Mouse (Mus musculus): Measurements from ENCODE around the gene Fam19a1. TPM values are rescaled to one million over a fixed set of nuclear protein-coding genes. Genes with fewer than 3 reads are reported as not detected.

Gene Fam19a1
- polyA plus RNA-seq, 1 experiment = not detected

GRCm38 (mm10) chr6:96439419-96439818 lies 326.5 kb downstream of the Fam19a1 start:
- Histone ChIP-seq H3K4me3 (replicated peaks) (no peak overlapping the region), H3K4me1 (ENCODE audit: control insufficient read depth) (no peaks in the 10 kb centered on the region), H3K9me3 (ENCODE audit: control insufficient read depth, low read length) (peaks cover 1% of the 10 kb centered on the region; the same call in 1 of the 2 replicates), H3K27me3 (ENCODE audit: control insufficient read depth) (no peaks in the 10 kb centered on the region), H3K36me3 (ENCODE audit: control insufficient read depth) (no peaks in the 10 kb centered on the region)
- no peak for TF ChIP-seq GATA1 (IDR thresholded peaks at IDR 0.05; ENCODE audit: low read length)
- no peak for TF ChIP-seq TAL1 (IDR thresholded peaks at IDR 0.05; ENCODE audit: low read length)

DNA sequence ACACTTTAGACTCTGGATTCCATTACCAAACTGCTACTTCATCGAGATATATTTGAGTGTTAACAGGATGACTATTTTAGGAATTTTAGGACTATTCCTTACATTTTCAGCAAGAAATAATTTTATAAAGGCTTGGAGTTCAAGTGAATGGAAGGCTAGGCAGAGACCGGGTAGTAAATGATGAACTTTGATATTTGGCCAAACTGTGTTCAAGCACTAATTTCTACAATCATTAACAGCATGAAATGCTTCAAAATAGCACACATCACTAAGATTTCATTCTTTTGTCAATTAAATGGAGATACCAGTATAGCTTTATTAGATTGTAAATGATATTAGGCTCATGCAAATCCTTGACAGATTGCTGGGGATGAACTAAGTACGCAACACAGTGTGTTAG lies 329.0 kb downstream of the Fam19a1 start:
- Histone ChIP-seq H3K4me3 (replicated peaks) (no peak overlapping the region), H3K4me1 (ENCODE audit: control insufficient read depth) (no peaks in the 10 kb centered on the region), H3K36me3 (ENCODE audit: control insufficient read depth) (no peaks in the 10 kb centered on the region), H3K9me3 (ENCODE audit: control insufficient read depth, low read length) (peaks cover 2% of the 10 kb centered on the region; the same call in 1 of the 2 replicates), H3K27me3 (ENCODE audit: control insufficient read depth) (no peaks in the 10 kb centered on the region)
- no peak for TF ChIP-seq TAL1 (IDR thresholded peaks at IDR 0.05; ENCODE audit: low read length)
- no peak for TF ChIP-seq GATA1 (IDR thresholded peaks at IDR 0.05; ENCODE audit: low read length)

GRCm38 (mm10) chr6:96447466-96447865 lies 334.5 kb downstream of the Fam19a1 start:
- H3K27me3 ChIP-seq (ENCODE audit: control insufficient read depth) = no peaks in the 10 kb centered on the region
- no peak overlapping the region for H3K4me3 ChIP-seq (replicated peaks)
- peaks cover 2% of the 10 kb centered on the region; the same call in 1 of the 2 replicates for H3K9me3 ChIP-seq (ENCODE audit: control insufficient read depth, low read length)
- H3K36me3 ChIP-seq (ENCODE audit: control insufficient read depth) = no peaks in the 10 kb centered on the region
- no peaks in the 10 kb centered on the region for H3K4me1 ChIP-seq (ENCODE audit: control insufficient read depth)
- TF ChIP-seq GATA1 (IDR thresholded peaks at IDR 0.05; ENCODE audit: low read length) (no peak), TAL1 (IDR thresholded peaks at IDR 0.05; ENCODE audit: low read length) (no peak)

- Histone ChIP-seq H3K9me3 (ENCODE audit: control insufficient read depth, low read length) (no peaks in the 10 kb centered on the region), H3K27me3 (ENCODE audit: control insufficient read depth) (no peaks in the 10 kb centered on the region), H3K36me3 (ENCODE audit: control insufficient read depth) (no peaks in the 10 kb centered on the region), H3K4me3 (replicated peaks) (no peak overlapping the region), H3K4me1 (ENCODE audit: control insufficient read depth) (no peaks in the 10 kb centered on the region)
- TF ChIP-seq TAL1 (IDR thresholded peaks at IDR 0.05; ENCODE audit: low read length) (no peak), GATA1 (IDR thresholded peaks at IDR 0.05; ENCODE audit: low read length) (no peak)
Measured at GRCm38 (mm10) chr6:96456266-96456665, 343.3 kb downstream of the Fam19a1 start.

GRCm38 (mm10) chr6:96457590-96458259 lies 344.8 kb downstream of the Fam19a1 start:
- no peak overlapping the region for H3K4me3 ChIP-seq (replicated peaks)
- TF ChIP-seq TAL1 (IDR thresholded peaks at IDR 0.05; ENCODE audit: low read length) (no peak), GATA1 (IDR thresholded peaks at IDR 0.05; ENCODE audit: low read length) (no peak)

GRCm38 (mm10) chr6:96459041-96459440 lies 346.1 kb downstream of the Fam19a1 start:
- H3K36me3 ChIP-seq (ENCODE audit: control insufficient read depth) = no peaks in the 10 kb centered on the region
- H3K4me3 ChIP-seq (replicated peaks) = no peak overlapping the region
- H3K9me3 ChIP-seq (ENCODE audit: control insufficient read depth, low read length) = no peaks in the 10 kb centered on the region
- H3K27me3 ChIP-seq (ENCODE audit: control insufficient read depth) = no peaks in the 10 kb centered on the region
- H3K4me1 ChIP-seq (ENCODE audit: control insufficient read depth) = no peaks in the 10 kb centered on the region
- TF ChIP-seq TAL1 (IDR thresholded peaks at IDR 0.05; ENCODE audit: low read length) (no peak), GATA1 (IDR thresholded peaks at IDR 0.05; ENCODE audit: low read length) (no peak)

More at GRCm38 (mm10) chr6:96457590-96458259, 344.8 kb downstream of the Fam19a1 start:
- Histone ChIP-seq H3K4me1 (ENCODE audit: control insufficient read depth) (no peaks in the 10 kb centered on the region), H3K36me3 (ENCODE audit: control insufficient read depth) (no peaks in the 10 kb centered on the region), H3K27me3 (ENCODE audit: control insufficient read depth) (no peaks in the 10 kb centered on the region), H3K9me3 (ENCODE audit: control insufficient read depth, low read length) (no peaks in the 10 kb centered on the region)

DNA sequence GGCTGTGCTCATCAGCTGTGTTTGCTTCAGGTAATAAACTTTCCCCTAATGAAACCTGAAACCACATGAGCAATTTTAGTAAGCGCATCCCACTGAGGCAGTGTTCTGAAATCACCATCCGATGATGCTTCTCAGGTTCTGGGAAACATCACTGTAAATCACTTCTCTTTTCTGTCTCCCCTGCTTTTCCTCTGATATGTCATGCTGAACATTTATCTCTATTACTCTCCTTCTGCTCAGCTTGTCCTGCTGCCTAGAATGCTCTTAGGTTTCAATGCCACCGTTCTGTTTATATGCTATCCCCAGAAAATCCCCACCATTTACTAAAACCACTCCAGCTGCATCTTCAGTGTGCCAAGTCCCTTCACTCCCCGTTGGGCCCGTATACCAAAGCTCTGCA lies 386.5 kb downstream of the Fam19a1 start:
- H3K4me1 ChIP-seq (ENCODE audit: control insufficient read depth) = no peaks in the 10 kb centered on the region
- no peak for TF ChIP-seq TAL1 (IDR thresholded peaks at IDR 0.05; ENCODE audit: low read length)
- no peak for TF ChIP-seq GATA1 (IDR thresholded peaks at IDR 0.05; ENCODE audit: low read length)
- no peaks in the 10 kb centered on the region for H3K36me3 ChIP-seq (ENCODE audit: control insufficient read depth)
- H3K9me3 ChIP-seq (ENCODE audit: control insufficient read depth, low read length) = no peaks in the 10 kb centered on the region
- no peaks in the 10 kb centered on the region for H3K27me3 ChIP-seq (ENCODE audit: control insufficient read depth)
- H3K4me3 ChIP-seq (replicated peaks) = no peak overlapping the region

DNA sequence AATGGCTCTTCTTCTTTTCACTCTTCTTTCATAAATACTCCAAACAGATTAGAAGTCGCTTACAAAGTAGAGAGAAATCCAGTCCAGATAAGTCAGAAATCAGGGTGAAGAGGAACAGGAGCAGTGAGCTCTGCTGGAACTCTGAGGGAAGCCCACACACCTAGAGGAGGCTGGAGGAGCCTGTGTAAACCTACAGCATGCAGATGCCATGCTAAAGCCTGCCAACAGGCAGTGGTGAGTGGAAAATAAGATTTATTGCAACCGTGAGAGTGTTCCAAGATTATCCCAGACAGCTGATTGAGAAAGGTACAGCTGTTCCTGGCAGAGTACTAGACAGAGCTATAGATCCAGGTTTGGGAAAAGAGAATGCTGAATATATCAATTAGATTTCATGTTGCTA lies 428.6 kb downstream of the Fam19a1 start:
- Histone ChIP-seq H3K36me3 (ENCODE audit: control insufficient read depth) (no peaks in the 10 kb centered on the region), H3K4me1 (ENCODE audit: control insufficient read depth) (no peaks in the 10 kb centered on the region), H3K4me3 (replicated peaks) (no peak overlapping the region), H3K9me3 (ENCODE audit: control insufficient read depth, low read length) (no peaks in the 10 kb centered on the region), H3K27me3 (ENCODE audit: control insufficient read depth) (no peaks in the 10 kb centered on the region)
- TF ChIP-seq GATA1 (IDR thresholded peaks at IDR 0.05; ENCODE audit: low read length) (no peak), TAL1 (IDR thresholded peaks at IDR 0.05; ENCODE audit: low read length) (no peak)

DNA sequence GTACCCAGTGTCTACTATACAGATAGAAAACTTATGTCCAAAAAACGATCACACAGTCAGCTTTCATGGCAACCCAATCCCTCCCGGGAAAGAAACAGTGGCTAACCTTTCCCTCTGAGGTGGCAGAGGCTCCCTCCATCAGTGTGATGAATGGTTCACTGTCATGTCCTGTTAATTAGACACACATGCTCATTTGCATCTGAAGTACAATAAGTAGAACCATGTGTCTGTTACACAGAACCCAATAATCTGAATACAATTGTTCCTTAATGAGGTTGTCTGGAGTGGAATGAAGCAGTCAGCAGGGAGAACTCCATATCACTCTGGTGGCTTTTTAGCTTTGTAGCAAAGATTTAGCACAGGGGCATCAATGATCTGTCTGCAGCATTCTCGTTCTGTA lies 431.9 kb downstream of the Fam19a1 start:
- no peaks in the 10 kb centered on the region for H3K36me3 ChIP-seq (ENCODE audit: control insufficient read depth)
- H3K4me1 ChIP-seq (ENCODE audit: control insufficient read depth) = no peaks in the 10 kb centered on the region
- no peak overlapping the region for H3K4me3 ChIP-seq (replicated peaks)
- H3K27me3 ChIP-seq (ENCODE audit: control insufficient read depth) = no peaks in the 10 kb centered on the region
- TF ChIP-seq GATA1 (IDR thresholded peaks at IDR 0.05; ENCODE audit: low read length) (no peak), TAL1 (IDR thresholded peaks at IDR 0.05; ENCODE audit: low read length) (no peak)
- H3K9me3 ChIP-seq (ENCODE audit: control insufficient read depth, low read length) = no peaks in the 10 kb centered on the region

- Histone ChIP-seq H3K4me1 (ENCODE audit: control insufficient read depth) (no peaks in the 10 kb centered on the region), H3K36me3 (ENCODE audit: control insufficient read depth) (no peaks in the 10 kb centered on the region), H3K27me3 (ENCODE audit: control insufficient read depth) (no peaks in the 10 kb centered on the region), H3K9me3 (ENCODE audit: control insufficient read depth, low read length) (no peaks in the 10 kb centered on the region), H3K4me3 (replicated peaks) (no peak overlapping the region)
- TF ChIP-seq GATA1 (IDR thresholded peaks at IDR 0.05; ENCODE audit: low read length) (no peak), TAL1 (IDR thresholded peaks at IDR 0.05; ENCODE audit: low read length) (no peak)
Measured at GRCm38 (mm10) chr6:96550431-96550830, 437.5 kb downstream of the Fam19a1 start.
